Mouse (Mus musculus): Measurements from ENCODE around the gene Rpl28. TPM values are rescaled to one million over a fixed set of nuclear protein-coding genes. Genes with fewer than 3 reads are reported as not detected.

Gene Rpl28
- 162 and 174 TPM in 2 replicates for polyA plus RNA-seq (2015; fragmentation: Nextera tagmentation; extraction: Ambion mirVana)

- Histone ChIP-seq H3K4me3 (ENCODE audit: low read depth, low read length) (peak within 1 kb of the TSS; percentile 81), H3K9me3 (replicated peaks; ENCODE audit: control insufficient read depth, low read length) (no peaks in the 10 kb centered on the region), H3K36me3 (ENCODE audit: control insufficient read depth, insufficient read depth) (peaks cover 29% of the 10 kb centered on the region), H3K27me3 (ENCODE audit: control insufficient read depth, insufficient read depth, low read depth, low read length) (no peaks in the 10 kb centered on the region), H3K4me2 (ENCODE audit: low read depth, low read length) (peak within 1 kb of the TSS; percentile 84), H3K4me1 (ENCODE audit: control insufficient read depth, low read depth, low read length) (peaks cover 36% of the 10 kb centered on the region), H3K27ac (ENCODE audit: low read length) (peak within 1 kb of the TSS; percentile 89), H3K9ac (ENCODE audit: low read depth, low read length) (peak within 1 kb of the TSS; percentile 81)
- peak; percentile 90 for ATAC-seq (ENCODE audit: low read depth)
- WGBS (ENCODE audit: insufficient replicate concordance): under 1% methylated on average over 54 of the region's 54 CpGs
Measured at GRCm38 (mm10) chr7:4792278-4793212, at the start of gene Rpl28. Rpl28 (plus strand) TSS chr7:4792874.

GRCm38 (mm10) chr7:4743354-4743753 lies 49.3 kb upstream of the Rpl28 start:
- H3K27ac ChIP-seq (ENCODE audit: low read length): peak overlapping the region; percentile 93
- H3K4me2 ChIP-seq (ENCODE audit: low read depth, low read length): peak overlapping the region; percentile 91
- peak overlapping the region; percentile 83 for H3K4me3 ChIP-seq (ENCODE audit: low read depth, low read length)
- no peak for ATAC-seq (ENCODE audit: low read depth)
- 21% methylated on average over 2 of the region's 2 CpGs for WGBS (ENCODE audit: insufficient replicate concordance)
- H3K36me3 ChIP-seq (ENCODE audit: control insufficient read depth, insufficient read depth): peaks cover 13% of the 10 kb centered on the region; the same call in 1 of the 2 replicates
- H3K4me1 ChIP-seq (ENCODE audit: control insufficient read depth, low read depth, low read length): peaks cover 78% of the 10 kb centered on the region
- peak overlapping the region; percentile 90 for H3K9ac ChIP-seq (ENCODE audit: low read depth, low read length)
- H3K27me3 ChIP-seq (ENCODE audit: control insufficient read depth, insufficient read depth, low read depth, low read length): no peaks in the 10 kb centered on the region
- H3K9me3 ChIP-seq (replicated peaks; ENCODE audit: control insufficient read depth, low read length): no peaks in the 10 kb centered on the region

- Histone ChIP-seq H3K4me2 (ENCODE audit: low read depth, low read length) (no peak overlapping the region; the same call in 1 of the 2 replicates), H3K27me3 (ENCODE audit: control insufficient read depth, insufficient read depth, low read depth, low read length) (no peaks in the 10 kb centered on the region), H3K27ac (ENCODE audit: low read length) (peak overlapping the region; percentile 29), H3K36me3 (ENCODE audit: control insufficient read depth, insufficient read depth) (peaks cover 13% of the 10 kb centered on the region; the same call in 1 of the 2 replicates), H3K4me1 (ENCODE audit: control insufficient read depth, low read depth, low read length) (peaks cover 84% of the 10 kb centered on the region), H3K9ac (ENCODE audit: low read depth, low read length) (peak overlapping the region; percentile 40; the same call in 1 of the 2 replicates), H3K4me3 (ENCODE audit: low read depth, low read length) (no peak overlapping the region), H3K9me3 (replicated peaks; ENCODE audit: control insufficient read depth, low read length) (no peaks in the 10 kb centered on the region)
- ATAC-seq (ENCODE audit: low read depth): no peak
- WGBS (ENCODE audit: insufficient replicate concordance): 42% methylated on average over 5 of the region's 6 CpGs
Measured at GRCm38 (mm10) chr7:4744886-4745285, 47.8 kb upstream of the Rpl28 start.

- H3K4me1 ChIP-seq (ENCODE audit: control insufficient read depth, low read depth, low read length): peaks cover 88% of the 10 kb centered on the region
- H3K27ac ChIP-seq (ENCODE audit: low read length): peak overlapping the region; percentile 94
- H3K9me3 ChIP-seq (replicated peaks; ENCODE audit: control insufficient read depth, low read length): no peaks in the 10 kb centered on the region
- peak overlapping the region; percentile 55; the same call in 1 of the 2 replicates for H3K9ac ChIP-seq (ENCODE audit: low read depth, low read length)
- peak overlapping the region; percentile 53 for H3K4me2 ChIP-seq (ENCODE audit: low read depth, low read length)
- WGBS (ENCODE audit: insufficient replicate concordance): 77% methylated on average over 22 of the region's 22 CpGs
- no peaks in the 10 kb centered on the region for H3K27me3 ChIP-seq (ENCODE audit: control insufficient read depth, insufficient read depth, low read depth, low read length)
- ATAC-seq (ENCODE audit: low read depth): no peak
- H3K36me3 ChIP-seq (ENCODE audit: control insufficient read depth, insufficient read depth): peaks cover 13% of the 10 kb centered on the region; the same call in 1 of the 2 replicates
- H3K4me3 ChIP-seq (ENCODE audit: low read depth, low read length): no peak overlapping the region; the same call in 1 of the 2 replicates
Measured at GRCm38 (mm10) chr7:4746326-4746980, 46.2 kb upstream of the Rpl28 start.

- peak overlapping the region; percentile 94 for H3K27ac ChIP-seq (ENCODE audit: low read length)
- peak overlapping the region; percentile 53 for H3K4me2 ChIP-seq (ENCODE audit: low read depth, low read length)
- peak overlapping the region; percentile 33 for H3K4me3 ChIP-seq (ENCODE audit: low read depth, low read length)
Measured at GRCm38 (mm10) chr7:4747156-4747899, 45.3 kb upstream of the Rpl28 start.

GRCm38 (mm10) chr7:4748321-4748720 lies 44.4 kb upstream of the Rpl28 start:
- Histone ChIP-seq H3K36me3 (ENCODE audit: control insufficient read depth, insufficient read depth) (peaks cover 13% of the 10 kb centered on the region; the same call in 1 of the 2 replicates), H3K4me1 (ENCODE audit: control insufficient read depth, low read depth, low read length) (peaks cover 88% of the 10 kb centered on the region), H3K27me3 (ENCODE audit: control insufficient read depth, insufficient read depth, low read depth, low read length) (no peaks in the 10 kb centered on the region), H3K9me3 (replicated peaks; ENCODE audit: control insufficient read depth, low read length) (no peaks in the 10 kb centered on the region), H3K4me3 (ENCODE audit: low read depth, low read length) (no peak overlapping the region), H3K4me2 (ENCODE audit: low read depth, low read length) (peak overlapping the region; percentile 27; the same call in 1 of the 2 replicates), H3K27ac (ENCODE audit: low read length) (peak overlapping the region; percentile 94), H3K9ac (ENCODE audit: low read depth, low read length) (peak overlapping the region; percentile 6)
- WGBS (ENCODE audit: insufficient replicate concordance): 68% methylated on average over 4 of the region's 4 CpGs
- no peak for ATAC-seq (ENCODE audit: low read depth)

More at GRCm38 (mm10) chr7:4747156-4747899, 45.3 kb upstream of the Rpl28 start:
- Histone ChIP-seq H3K27me3 (ENCODE audit: control insufficient read depth, insufficient read depth, low read depth, low read length) (no peaks in the 10 kb centered on the region), H3K36me3 (ENCODE audit: control insufficient read depth, insufficient read depth) (peaks cover 13% of the 10 kb centered on the region; the same call in 1 of the 2 replicates), H3K4me1 (ENCODE audit: control insufficient read depth, low read depth, low read length) (peaks cover 88% of the 10 kb centered on the region), H3K9me3 (replicated peaks; ENCODE audit: control insufficient read depth, low read length) (no peaks in the 10 kb centered on the region), H3K9ac (ENCODE audit: low read depth, low read length) (peak overlapping the region; percentile 55)
- 36% methylated on average over 9 of the region's 9 CpGs for WGBS (ENCODE audit: insufficient replicate concordance)
- peak; percentile 72 for ATAC-seq (ENCODE audit: low read depth)

- Histone ChIP-seq H3K27ac (ENCODE audit: low read length) (peak overlapping the region; percentile 94), H3K4me3 (ENCODE audit: low read depth, low read length) (no peak overlapping the region), H3K9ac (ENCODE audit: low read depth, low read length) (no peak overlapping the region), H3K4me2 (ENCODE audit: low read depth, low read length) (no peak overlapping the region), H3K9me3 (replicated peaks; ENCODE audit: control insufficient read depth, low read length) (no peaks in the 10 kb centered on the region), H3K27me3 (ENCODE audit: control insufficient read depth, insufficient read depth, low read depth, low read length) (no peaks in the 10 kb centered on the region), H3K36me3 (ENCODE audit: control insufficient read depth, insufficient read depth) (peaks cover 13% of the 10 kb centered on the region; the same call in 1 of the 2 replicates), H3K4me1 (ENCODE audit: control insufficient read depth, low read depth, low read length) (peaks cover 80% of the 10 kb centered on the region)
- 33% methylated on average over 2 of the region's 2 CpGs for WGBS (ENCODE audit: insufficient replicate concordance)
- peak; percentile 5 for ATAC-seq (ENCODE audit: low read depth)
Measured at GRCm38 (mm10) chr7:4749169-4749568, 43.5 kb upstream of the Rpl28 start.
